8 mouse cellular contexts compared by ENCODE assay signal in genomic region chr2:105428029-105428428, GRCm38 (mm10). TPM values are rescaled to one million over a fixed set of nuclear protein-coding genes. Genes with fewer than 3 reads are reported as not detected.
A peak's percentile ranks its signal among the peaks of the same experiment; 100 is the strongest.
DNase-seq lines count a peak whose midpoint lies in the region; ATAC-seq lines count a peak whose summit lies in the region.

No protein-coding gene starts in this region.

- H3K4me3 ChIP-seq in intestine, embryonic 16.5 days (ENCODE audit: low read length) = no peak overlapping the region
- no peak overlapping the region for H3K4me3 ChIP-seq in midbrain, embryonic 11.5 days (ENCODE audit: low read depth, low read length)

- H3K9ac ChIP-seq in intestine, embryonic 16.5 days (ENCODE audit: low read depth, low read length) = no peak overlapping the region
- no peak overlapping the region for H3K9ac ChIP-seq in midbrain, embryonic 11.5 days (ENCODE audit: low read length)

- 4% methylated on average over 12 of the region's 12 CpGs for WGBS in intestine, embryonic 16.5 days
- 5% methylated on average over 12 of the region's 12 CpGs for WGBS in midbrain, embryonic 11.5 days

- ATAC-seq in intestine, embryonic 16.5 days = peak; percentile 36; the same call in 1 of the 2 replicates
- ATAC-seq in midbrain, embryonic 11.5 days (ENCODE audit: low FRiP score) = peak; percentile 68; the same call in 1 of the 2 replicates

- no peak overlapping the region for H3K27ac ChIP-seq in intestine, embryonic 16.5 days (ENCODE audit: low read length)
- no peak overlapping the region for H3K27ac ChIP-seq in midbrain, embryonic 11.5 days (ENCODE audit: low read depth, low read length)

- H3K9me3 ChIP-seq in intestine, embryonic 16.5 days (ENCODE audit: control insufficient read depth, low read length) = no peaks in the 10 kb centered on the region
- H3K9me3 ChIP-seq in midbrain, embryonic 11.5 days (ENCODE audit: control insufficient read depth, low read length) = no peaks in the 10 kb centered on the region

- no peaks in the 10 kb centered on the region for H3K27me3 ChIP-seq in intestine, embryonic 16.5 days (replicated peaks; ENCODE audit: control insufficient read depth, insufficient read depth, low read length)
- no peaks in the 10 kb centered on the region for H3K27me3 ChIP-seq in midbrain, embryonic 11.5 days (ENCODE audit: control insufficient read depth, insufficient read depth, low read length)

- no peak overlapping the region for H3K4me2 ChIP-seq in intestine, embryonic 16.5 days (ENCODE audit: low read depth, low read length)
- H3K4me2 ChIP-seq in midbrain, embryonic 11.5 days = no peak overlapping the region

- no peaks in the 10 kb centered on the region for H3K36me3 ChIP-seq in intestine, embryonic 16.5 days (ENCODE audit: control insufficient read depth, insufficient read depth, low read length)
- H3K36me3 ChIP-seq in midbrain, embryonic 11.5 days (ENCODE audit: control insufficient read depth, insufficient read depth, low read length) = no peaks in the 10 kb centered on the region

- DNase-seq in 3134 (ENCODE audit: extremely low read depth, insufficient read length, low spot score) = peak; percentile 16
- DNase-seq in adrenal gland, adult 2 months = peak; percentile 63
- peak; percentile 87 for DNase-seq in embryo, embryonic 10.5 days (ENCODE audit: low spot score)
- DNase-seq in heart, adult 18-20 months = peak; percentile 65 to 86
- DNase-seq in left cerebral cortex, postnatal 14 days (ENCODE audit: low spot score in 2 of 2) = peak; percentile 20 to 75
- peak; percentile 96 for DNase-seq in midbrain, embryonic 11.5 days (ENCODE audit: low spot score, missing footprints)
- DNase-seq in spleen, postnatal 10 days (ENCODE audit: low spot score in 2 of 2) = peak; percentile 29 to 74

- intact Hi-C loops in left cerebral cortex, postnatal 14 days (cut with DNase I) = loop anchor here (2.0 to 5.0 kb wide), 3 partner anchors 61 to 171 kb away; no protein-coding TSS in a partner anchor

- H3K4me1 ChIP-seq in intestine, embryonic 16.5 days (ENCODE audit: control insufficient read depth, insufficient read depth, low read length) = no peaks in the 10 kb centered on the region
- no peaks in the 10 kb centered on the region for H3K4me1 ChIP-seq in midbrain, embryonic 11.5 days (ENCODE audit: control insufficient read depth, insufficient read depth, low read length)

RNA-seq across cellular contexts. Expression of gene Rcn1, which starts 28.9 kb away (rescaled TPM):
- total RNA-seq in adrenal gland, adult 2 months (2021) = 100 to 1,000 TPM in 1 of 2 experiments, 10 to 100 TPM in 1; 41.9 to 147 TPM
- 64.3 and 72.1 TPM in 2 replicates for polyA plus RNA-seq in adrenal gland, adult 2 months (2012; rRNA removed)
- 10 to 100 TPM; 22.7 to 25.0 TPM for total RNA-seq in heart, adult 18-20 months (2021)
- 94.6 and 104 TPM in 2 replicates for polyA plus RNA-seq in intestine, embryonic 16.5 days (2015; fragmentation: Nextera tagmentation; extraction: Ambion mirVana)
- 10 to 100 TPM; 32.8 to 33.7 TPM for total RNA-seq in left cerebral cortex, postnatal 14 days (2021)
- 98.4 and 100 TPM in 2 replicates for polyA plus RNA-seq in midbrain, embryonic 11.5 days (2014; fragmentation: Nextera tagmentation; extraction: Ambion mirVana)

Comparison
In these comparisons a context has a peak if more than half of its experiments do, and no peak if none do; other contexts are left out.
1. DNase-seq: peak in every context shown above with its lines; median percentile 96 in midbrain, embryonic 11.5 days; 87 in embryo, embryonic 10.5 days; 76 in heart, adult 18-20 months; 63 in adrenal gland, adult 2 months; 52 in spleen, postnatal 10 days; 48 in left cerebral cortex, postnatal 14 days; 16 in 3134.